Mouse (Mus musculus): ENCODE results near the gene Rnd1.

Rnd1 gene

GRCm38 (mm10) chr15:98637155-98637554, 40.1 kb downstream of the Rnd1 start:
- no peak for DNase-seq (ENCODE audit: low spot score)

GRCm38 (mm10) chr15:98636517-98636916, 40.7 kb downstream of the Rnd1 start:
- DNase-seq (ENCODE audit: low spot score): no peak

GRCm38 (mm10) chr15:98635291-98635841, 41.9 kb downstream of the Rnd1 start:
- DNase-seq (ENCODE audit: low spot score): no peak

GRCm38 (mm10) chr15:98634541-98635081, 42.6 kb downstream of the Rnd1 start:
- peak; percentile 87 for DNase-seq (ENCODE audit: low spot score)

DNA sequence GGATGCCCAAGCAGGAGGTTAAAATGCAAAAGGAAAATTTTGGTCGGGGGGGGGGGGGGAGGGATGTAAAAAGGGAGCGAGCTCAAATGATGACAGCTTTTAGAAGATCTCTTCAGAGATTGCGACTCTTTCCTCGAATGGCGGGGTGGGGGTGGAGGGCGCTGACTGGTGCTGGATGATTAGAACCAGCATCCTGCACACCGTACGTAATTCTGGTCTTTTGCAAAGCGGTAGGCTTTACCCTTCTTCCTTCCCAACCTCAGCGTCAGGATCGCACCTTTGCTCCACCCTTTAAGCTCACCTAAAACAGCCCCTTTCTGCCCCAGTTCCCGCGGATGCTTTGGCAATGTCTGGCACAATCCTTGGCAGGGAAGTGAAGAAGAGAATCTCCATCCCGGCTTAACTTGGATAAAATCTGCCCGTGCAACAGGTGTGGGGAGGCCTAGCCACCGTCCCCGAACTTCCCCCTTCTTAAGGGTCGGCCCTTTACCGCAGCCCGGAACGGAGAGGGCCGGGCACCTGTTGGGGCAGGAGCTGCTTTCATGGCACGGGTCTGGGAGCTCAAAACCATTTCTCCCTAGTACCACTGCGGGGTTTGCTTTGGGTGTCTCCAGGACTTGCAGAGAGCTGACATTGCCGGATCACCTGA, 43.3 kb downstream of the Rnd1 start:
- no peak for DNase-seq (ENCODE audit: low spot score)

DNA sequence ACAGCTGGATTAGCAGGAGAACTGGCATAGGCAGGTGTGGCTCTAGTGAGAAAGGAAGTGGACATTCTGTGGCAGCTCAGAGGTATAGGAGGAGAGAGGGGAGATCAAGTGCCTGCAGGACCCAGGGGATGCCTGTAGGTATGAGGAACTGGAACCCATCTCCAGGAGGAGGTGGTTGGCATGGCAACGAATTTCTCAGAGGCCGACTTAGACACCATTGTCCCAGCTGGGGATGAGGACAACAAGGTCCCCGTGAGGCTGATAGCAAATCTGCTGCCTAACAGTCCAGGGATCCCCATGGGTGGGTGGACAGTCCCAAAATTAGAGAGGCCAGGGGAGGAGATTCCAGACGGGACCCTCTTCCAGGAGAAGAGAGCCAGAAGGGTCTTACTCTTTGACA, 44.3 kb downstream of the Rnd1 start:
- no peak for DNase-seq (ENCODE audit: low spot score)

DNA sequence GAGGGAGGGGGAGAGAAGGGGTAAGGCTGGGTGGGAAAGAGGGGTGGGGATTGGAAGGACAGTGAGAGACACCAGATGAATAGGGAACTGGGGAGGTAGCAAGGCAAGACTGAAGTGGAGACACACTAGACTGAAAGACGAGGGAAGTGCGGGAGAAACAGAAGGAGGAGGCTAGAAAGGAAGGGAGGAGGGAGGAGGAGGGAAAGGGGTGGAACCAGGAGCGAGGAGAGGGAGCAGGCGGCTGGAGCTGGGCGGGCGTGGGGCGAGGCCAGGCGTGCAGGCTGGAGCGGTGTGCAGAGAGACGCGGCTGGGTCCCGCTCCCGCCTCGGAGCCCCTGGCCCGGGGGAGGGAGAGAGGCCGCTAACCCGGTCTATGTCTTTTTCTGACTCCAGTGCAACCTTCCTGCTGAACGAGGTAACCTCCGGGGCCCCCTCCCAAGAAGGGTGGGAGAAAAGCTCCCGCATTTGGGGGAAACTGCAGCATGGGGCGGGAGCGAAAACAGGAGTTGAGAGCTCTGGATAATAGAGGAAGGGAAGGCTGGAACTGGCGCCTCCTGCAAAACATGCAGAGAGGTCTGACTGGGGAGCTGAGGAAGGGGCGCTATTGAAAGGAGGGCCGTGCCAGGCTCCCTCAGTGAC, 45.0 kb downstream of the Rnd1 start:
- peak; percentile 83 for DNase-seq (ENCODE audit: low spot score)

- DNase-seq (ENCODE audit: low spot score): peak; percentile 80
Measured at GRCm38 (mm10) chr15:98631493-98631892, 45.8 kb downstream of the Rnd1 start.

- DNase-seq (ENCODE audit: low spot score): no peak
Measured at GRCm38 (mm10) chr15:98630540-98630939, 46.7 kb downstream of the Rnd1 start, which contains the start of gene Cacnb3. Gene Cacnb3 (plus strand): TSS chr15:98630840.

DNA sequence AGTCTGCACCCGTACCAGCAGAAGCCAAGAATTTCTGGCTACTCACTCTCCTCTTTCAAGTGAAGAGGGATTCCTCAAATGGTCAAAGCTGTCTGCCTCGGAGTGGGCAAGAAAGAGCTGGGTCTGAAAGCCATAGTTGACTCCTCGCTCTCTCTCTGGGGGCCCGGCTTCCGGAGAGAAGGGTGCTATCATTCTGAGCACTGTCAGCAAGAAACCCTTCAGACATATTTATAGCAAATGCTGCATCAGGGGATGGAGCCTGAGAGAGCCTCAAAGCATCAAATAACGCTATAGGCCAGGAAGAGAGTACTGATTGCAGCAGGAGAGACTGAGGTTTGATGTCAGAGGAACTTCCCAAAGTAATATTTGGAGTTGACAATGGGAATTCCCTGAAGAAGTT, 47.8 kb downstream of the Rnd1 start:
- DNase-seq (ENCODE audit: low spot score): no peak

GRCm38 (mm10) chr15:98628589-98629254, 48.5 kb downstream of the Rnd1 start:
- peak; percentile 33 for DNase-seq (ENCODE audit: low spot score)

DNA sequence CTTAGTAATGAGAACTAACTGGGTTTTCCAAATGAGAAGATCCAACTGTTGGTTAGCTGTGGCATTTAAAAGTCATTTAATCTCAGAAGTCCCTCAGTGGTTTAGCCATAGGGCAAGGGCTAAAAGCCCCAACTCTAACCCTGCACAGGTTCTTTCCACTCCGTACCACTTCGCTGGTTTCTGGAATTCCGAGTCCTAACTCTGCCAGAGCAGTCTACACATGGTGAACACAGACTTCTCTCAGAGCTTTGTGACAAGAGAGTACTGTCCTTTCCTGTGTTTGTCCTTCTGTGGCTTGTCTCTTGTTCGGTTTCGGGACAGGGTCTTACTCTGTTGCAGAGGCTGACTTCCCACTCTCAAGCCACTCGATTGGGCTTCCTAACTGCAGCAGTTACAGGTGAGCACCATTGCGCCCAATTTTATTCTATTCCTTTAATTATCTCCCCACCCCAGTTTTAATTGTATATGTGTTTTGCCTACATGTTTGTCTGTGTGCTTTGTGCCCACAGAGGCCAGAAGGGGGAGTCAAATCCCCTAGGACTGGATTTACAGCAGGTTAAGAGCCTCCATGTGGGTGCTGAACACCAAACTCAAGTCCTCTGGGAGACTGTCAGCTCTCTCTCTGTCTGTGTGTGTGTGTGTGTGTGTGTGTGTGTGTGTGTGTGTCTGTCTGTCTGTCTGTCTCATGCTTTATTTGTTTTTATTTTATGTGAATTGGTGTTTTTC, 50.6 kb downstream of the Rnd1 start:
- DNase-seq (ENCODE audit: low spot score): no peak

- DNase-seq (ENCODE audit: low spot score): no peak
Measured at GRCm38 (mm10) chr15:98626078-98626477, 51.2 kb downstream of the Rnd1 start.

DNA sequence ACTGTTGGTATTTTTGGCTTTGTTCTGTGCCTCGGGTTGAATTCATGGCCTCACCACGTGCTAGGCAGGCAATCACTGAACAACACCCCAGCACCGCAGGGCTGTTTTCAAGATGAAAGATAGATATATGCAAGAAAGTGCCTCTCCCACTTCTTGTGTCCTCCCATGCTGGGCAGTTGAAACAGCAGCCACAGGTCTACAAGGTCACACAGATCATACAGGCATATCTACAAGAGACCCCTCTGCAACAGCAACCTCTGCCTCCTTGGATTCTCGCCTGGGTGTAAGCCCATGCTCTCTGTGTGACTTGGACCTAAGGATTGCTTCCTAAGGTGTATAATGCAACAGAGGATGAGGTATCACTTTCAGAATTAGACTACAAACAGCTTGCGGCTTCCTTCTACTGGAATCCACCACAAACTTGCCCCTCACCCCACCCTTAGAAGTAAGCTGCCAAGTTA, 53.9 kb downstream of the Rnd1 start:
- DNase-seq (ENCODE audit: low spot score): no peak

DNA sequence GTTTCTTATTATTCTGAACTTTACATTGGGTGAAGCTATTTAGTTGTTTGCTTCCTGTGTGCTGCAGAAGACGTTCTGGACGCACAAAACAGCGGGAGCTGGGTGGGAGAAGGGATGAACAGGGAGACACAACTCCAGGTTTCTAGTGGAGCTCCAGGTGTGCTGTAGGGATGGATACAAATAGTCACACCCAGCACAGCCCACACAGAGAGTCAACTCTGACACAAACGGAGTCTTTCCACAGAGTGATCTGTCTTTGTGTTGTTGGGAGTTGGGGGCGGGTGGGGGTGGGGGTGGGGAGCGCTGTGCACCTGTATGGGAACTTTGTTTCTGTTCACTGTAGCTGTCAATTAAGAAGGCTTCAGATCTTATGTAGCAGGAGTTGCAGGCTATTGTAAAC, 54.5 kb downstream of the Rnd1 start:
- no peak for DNase-seq (ENCODE audit: low spot score)

GRCm38 (mm10) chr15:98622199-98622598, 55.1 kb downstream of the Rnd1 start:
- no peak for DNase-seq (ENCODE audit: low spot score)

- peak; percentile 68 for DNase-seq (ENCODE audit: low spot score)
Measured at GRCm38 (mm10) chr15:98617176-98617537, 60.1 kb downstream of the Rnd1 start.

- DNase-seq (ENCODE audit: low spot score): no peak
Measured at GRCm38 (mm10) chr15:98616362-98617175, 60.7 kb downstream of the Rnd1 start.

DNA sequence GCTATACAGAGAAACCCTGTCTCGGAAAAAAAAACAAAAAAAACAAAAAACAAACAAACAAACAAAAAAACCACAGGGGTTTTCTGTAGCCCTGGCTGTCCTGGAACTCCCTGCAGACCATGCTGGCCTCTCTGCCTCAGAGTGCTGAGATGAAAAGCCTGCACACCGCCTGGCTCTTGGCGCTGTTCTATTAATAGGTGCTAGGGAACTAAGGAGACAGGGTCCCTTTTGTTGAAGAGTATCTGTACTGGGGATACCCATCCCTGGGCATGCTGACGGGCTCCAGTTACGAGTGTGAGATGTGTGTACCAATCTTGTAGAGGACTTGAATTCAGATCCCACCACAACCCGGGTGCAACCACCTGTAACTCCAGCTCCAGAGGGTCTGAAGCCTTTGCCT, 61.5 kb downstream of the Rnd1 start:
- no peak for DNase-seq (ENCODE audit: low spot score)

GRCm38 (mm10) chr15:98614971-98615370, 62.3 kb downstream of the Rnd1 start:
- no peak for DNase-seq (ENCODE audit: low spot score)

DNA sequence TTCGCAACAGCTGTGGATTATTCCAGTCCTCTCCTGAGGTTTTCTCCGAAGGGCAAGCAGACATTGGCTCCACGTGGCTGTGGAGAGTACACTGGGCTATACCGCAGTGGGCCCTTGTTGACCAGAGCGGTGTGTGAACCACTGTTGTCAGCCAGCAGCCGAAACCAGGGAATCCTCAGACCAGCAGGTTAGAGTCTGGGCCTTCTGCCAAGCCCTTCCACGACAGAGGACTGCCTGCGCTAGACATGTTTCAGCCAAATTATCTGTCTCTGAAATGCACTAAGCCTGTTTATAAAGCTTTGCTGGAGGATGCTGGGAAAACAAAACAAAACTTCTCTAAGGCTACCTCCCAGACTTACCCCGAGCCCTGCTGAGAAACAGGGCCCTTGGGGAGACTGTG, 62.7 kb downstream of the Rnd1 start:
- DNase-seq (ENCODE audit: low spot score): peak; percentile 42

All from urinary bladder, postnatal 14 days (tissue).